Mouse (Mus musculus): Measurements from ENCODE around the gene Fam83c.

The Fam83c gene

DNA sequence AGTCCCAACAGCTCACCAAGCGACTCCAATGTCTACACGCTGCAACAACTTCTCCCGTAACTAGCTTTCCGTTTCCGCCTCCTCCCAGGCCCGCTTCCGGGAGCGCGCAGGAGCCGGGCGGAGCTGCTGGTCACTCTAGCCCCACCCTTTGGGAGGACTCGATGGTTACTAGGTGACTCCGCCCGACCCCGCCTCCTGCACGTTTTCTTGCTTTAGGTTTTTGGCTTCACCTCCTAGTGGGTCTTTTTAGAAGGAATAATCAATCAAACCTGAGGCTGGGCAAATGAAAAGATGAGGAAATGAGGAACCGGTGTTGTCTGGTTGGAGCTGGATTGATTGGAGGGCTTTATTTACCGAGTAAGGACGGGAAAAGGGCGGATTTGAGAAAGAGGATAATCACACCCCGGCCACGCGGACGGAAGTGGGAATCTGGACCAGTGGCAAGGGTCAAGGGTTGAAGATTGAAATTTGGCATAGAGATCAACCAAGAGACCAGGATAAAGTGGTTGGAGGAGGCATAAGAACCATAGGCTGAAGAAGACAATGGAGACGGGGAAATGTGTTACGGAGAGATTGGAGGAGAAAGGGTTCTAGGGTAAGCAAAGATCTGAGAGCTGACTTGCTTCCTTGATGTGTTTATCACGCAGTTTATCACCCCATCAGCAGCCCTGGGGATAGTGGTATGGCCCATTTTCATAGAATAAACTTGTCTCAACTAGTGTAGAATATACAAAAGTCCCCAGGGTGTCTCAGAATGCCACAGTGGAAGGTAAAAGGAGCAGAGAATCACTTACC, 7.8 kb downstream of the Fam83c start, which contains the start of gene Eif6:
TSS of gene Eif6 (minus strand) at position 296 of the 795 bp plus-strand sequence.
- peak; percentile 85 to 90 for DNase-seq (ENCODE audit: low spot score in 2 of 2)

DNA sequence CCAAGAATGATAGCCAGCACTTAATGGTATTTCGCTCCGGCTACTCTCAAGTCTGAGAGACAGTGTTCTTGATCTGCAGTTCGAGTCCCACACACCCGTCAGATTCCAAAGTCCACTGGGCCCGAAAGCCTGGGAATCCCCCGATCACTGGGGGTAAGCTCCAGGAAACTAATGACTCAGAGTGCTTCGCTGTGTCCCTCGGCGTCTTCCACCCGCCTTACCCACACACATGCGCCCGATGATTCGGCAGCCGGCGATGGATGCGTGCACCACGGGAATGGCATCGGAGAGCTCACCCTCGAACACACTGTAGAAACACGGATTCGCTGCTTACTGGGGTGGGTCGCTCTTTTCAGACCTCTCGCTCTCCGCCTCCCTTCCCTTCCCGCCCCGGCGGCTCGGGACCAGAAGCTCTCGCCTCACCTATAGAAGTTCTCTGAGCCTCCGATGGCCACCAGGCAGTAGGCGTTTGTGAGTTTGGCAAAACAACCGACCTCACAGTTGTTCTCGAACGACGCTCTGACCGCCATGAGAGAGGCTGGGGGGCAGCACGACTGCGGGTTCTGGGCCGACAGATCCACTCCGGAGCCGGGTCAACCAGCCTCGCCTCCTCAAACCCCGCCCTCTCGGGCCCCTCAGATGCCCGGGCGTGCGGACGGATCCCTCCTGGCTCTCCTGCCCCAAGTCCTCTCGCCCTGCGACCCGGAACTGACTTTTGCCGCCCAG, 8.6 kb downstream of the Fam83c start:
- DNase-seq (ENCODE audit: low spot score in 2 of 2), result no peak

DNA sequence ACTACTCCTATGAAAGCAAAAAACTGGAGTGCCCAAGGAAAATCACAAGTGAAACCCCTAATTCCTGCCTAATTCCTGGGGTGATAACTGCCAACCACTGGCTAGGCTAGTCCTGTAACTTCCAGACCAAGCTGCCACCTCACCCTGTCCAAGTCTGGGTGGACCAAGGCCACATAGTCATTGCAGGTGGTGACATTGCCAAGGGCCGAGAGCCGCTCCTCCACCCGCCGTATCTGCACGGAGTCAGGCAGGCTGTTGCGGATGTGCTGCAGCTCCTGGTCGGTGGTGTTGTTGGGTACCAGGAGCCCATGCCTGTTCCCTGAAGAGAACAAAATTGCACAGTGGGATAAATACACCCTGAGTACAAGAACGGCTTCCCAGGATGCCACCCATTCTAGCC, 10.9 kb downstream of the Fam83c start:
- DNase-seq (ENCODE audit: low spot score in 2 of 2), result no peak

DNA sequence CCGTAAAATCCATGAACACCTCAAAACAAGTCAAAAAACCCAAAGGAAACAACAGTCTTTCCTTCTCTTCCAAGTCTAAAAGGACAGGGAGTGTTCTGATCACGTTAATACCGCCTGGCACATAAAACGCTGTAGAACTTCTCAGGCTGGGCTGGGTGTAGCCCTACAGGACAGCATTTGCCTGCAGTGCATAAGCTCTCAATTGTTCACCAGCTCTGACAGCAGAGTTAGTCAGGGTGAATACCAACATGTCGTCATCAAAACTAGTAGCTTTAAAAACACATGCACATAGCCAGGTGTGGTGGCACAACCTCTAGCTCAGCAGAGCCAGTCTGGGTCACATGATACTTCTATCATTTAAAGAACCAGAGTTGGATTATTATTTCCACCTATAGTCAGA, 13.9 kb downstream of the Fam83c start:
- no peak for DNase-seq (ENCODE audit: low spot score in 2 of 2)

DNA sequence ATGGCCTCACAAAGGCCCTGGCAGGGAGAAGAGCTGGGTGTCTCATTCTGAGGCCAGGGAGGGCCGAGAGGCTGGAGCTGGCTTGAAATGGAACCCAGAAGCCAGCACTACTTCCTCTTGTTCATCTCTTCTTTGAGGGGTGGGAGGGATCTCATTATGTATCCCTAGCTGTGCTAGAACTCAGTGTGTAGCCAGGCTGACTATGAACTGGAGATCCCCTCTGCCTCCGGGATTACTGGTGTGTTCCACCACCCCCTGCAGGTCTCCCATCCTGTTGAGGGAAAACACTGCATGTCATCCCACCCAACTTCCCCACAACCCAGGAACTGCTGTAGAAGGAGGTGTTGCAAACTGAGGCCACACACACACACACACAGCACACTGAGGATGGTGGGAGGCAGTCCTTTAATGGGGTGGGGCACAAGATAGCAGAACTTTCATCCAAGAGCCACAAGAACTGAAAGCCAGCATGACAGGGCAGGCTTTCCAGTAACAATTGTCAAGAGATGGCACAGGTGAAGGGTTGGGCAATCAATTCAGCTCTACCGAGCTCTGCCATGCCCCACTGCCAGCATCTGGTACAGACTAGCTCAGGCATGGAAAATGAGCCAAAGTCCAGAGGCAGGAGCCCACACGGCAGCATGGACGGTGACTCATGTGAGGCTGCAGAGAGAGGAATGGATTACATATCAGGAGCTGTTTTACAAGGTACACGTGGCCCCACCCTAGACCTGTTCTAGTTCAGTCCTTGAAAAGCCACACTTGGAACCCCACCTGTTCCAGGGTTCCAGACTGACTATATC, 15.0 kb downstream of the Fam83c start:
- DNase-seq (ENCODE audit: low spot score in 2 of 2), result no peak

DNA sequence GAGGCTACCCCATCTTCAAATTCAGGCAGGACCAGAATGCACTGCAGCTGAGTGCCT, 15.4 kb downstream of the Fam83c start, which contains the start of gene BC029722:
TSS of gene BC029722 (minus strand) at position 35 of the 57 bp plus-strand sequence.
- DNase-seq (ENCODE audit: low spot score in 2 of 2), result no peak

DNA sequence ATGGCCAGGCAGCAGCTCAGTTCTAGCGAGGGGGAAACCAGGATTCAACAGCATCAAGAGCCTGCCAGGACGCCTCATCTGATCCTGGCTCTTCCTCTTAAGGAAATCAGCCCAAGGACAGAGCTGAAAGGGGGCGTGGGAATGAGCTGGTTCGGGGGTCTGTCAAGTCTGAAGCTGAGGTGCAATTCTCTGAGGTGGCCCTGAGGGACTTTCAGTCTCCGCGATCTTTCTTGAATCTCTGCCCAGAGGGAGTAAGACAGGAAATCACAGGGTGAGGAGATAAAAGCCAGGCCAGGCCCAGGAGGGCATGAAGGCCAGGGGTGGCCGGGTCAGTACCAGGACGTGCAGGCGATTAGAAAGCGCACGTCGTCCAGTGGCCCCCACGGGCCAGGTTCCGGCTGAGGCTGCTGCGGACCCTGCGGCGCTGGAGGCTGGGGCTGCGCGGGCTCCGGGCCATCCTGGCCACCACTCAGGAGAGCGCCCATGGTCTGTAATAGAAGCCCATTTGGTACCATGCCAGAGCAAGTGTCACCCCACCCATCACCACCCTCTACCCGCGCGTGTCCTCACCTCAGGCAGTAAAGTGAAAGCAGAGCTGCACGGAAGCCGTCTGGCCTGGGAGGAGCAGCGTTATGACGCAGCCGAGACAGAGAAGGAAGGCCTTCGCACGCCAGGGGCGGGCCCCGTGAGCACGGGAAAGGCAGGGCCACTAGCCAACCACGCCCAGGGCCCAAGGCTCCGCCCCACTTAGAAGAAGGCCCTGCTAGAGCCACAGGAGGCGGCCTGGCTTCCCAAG, 15.9 kb downstream of the Fam83c start:
- DNase-seq (ENCODE audit: low spot score in 2 of 2), result peak; percentile 95 to 96

DNA sequence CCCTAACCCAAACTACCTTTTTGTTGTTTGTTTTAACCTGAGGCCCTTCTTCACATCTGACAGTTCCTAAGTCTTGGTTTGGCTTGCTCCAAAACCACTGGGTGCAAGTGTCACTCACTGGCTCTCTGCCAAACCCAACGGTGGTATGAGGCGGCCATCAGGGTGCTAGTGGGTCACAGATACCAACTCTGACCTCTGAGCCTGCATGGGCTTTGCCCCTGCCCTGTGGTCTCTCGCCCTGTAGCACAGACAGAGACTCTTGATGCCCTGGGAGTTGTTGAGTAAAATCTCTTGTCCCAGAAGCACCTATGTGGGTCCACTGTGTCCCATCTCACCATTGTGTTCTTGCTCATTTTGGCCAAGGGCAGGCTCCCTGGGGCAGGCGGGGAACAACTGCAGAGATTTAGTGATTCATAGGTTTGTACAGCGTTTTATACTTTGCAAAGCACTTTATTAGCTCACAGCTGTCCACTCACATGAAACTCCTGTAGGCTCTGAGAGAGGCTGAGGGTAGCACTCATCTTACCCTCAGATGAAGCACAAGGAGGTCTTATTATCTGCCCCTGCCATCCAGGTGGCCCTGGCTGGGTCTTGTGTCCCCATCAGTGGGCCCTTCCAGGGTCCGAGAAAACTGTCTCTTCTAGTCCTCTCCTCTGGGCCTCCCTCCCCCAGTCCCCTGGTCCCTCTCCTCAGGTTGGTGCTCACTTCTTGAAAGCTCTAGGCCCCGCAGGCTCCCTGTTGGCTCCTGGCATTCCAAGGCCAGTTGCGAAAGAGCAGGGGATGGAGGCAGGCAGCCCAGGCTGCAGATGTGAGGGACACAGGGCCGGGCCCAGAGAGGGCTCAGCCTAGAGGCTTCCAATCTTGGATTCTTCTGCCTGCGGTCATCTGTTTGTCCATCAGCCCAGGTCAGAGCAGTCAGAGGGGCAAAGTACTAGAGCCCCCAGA, 17.1 kb downstream of the Fam83c start:
- DNase-seq (ENCODE audit: low spot score in 2 of 2), result no peak

DNA sequence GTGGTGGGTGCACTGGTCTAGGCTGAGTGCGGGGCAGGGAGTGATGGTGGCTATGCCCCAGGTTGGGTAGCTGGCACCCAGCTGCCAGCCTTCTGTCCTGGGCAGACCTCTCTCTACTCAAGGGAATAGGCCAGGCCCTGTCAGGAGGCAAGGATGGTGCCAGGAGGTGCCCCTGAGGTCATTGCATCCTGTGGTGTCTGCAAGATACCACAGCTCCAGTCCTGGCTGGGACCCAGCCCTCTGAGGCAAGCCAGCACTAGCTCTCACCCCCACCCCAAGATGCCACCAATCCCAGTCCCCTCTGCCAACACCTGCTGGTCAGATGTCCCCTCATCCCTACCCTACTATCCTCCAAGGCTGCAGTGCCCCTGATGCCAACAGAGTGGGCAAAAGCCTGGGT, 18.5 kb downstream of the Fam83c start:
- no peak for DNase-seq (ENCODE audit: low spot score in 2 of 2)

DNA sequence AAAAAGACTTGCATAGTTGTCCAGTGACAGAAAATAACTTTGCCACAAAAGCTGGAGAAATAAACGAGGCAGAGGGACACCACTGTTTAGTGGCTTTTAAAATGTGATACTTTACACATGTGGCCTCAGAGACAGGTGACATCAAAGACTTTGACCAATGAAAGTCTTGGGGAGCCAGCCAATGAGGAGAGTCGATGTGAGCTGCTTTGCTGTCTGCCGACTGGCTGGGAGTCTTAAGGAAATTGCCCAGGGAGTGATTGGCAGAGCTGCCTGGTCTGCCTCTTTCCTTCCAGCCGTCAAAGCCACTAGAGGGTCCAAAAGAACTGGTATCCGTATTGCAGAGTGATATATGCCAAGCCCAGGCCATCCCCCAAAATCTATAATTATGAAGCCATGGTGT, 19.8 kb downstream of the Fam83c start:
- no peak for DNase-seq (ENCODE audit: low spot score in 2 of 2)

DNA sequence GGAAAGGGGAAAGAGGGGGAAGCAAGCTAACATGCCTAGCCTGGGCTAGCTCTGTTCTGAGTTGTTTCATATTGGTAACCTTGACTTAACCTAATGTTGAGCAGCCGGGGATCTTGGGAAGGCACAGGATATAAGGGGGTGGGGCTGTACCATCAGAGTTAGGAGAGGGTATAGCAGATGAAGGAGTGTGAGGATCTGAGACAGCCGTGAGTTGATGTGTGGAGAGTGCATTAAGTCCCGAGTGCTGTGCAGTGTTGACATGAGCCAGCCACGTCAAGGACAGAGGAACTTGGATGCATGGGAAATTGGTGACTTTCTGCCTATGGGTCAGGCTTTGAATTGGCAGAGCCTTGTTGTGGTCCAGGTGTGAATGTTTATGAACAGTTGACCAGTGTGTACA, 22.0 kb downstream of the Fam83c start:
- DNase-seq (ENCODE audit: low spot score in 2 of 2), result no peak

DNA sequence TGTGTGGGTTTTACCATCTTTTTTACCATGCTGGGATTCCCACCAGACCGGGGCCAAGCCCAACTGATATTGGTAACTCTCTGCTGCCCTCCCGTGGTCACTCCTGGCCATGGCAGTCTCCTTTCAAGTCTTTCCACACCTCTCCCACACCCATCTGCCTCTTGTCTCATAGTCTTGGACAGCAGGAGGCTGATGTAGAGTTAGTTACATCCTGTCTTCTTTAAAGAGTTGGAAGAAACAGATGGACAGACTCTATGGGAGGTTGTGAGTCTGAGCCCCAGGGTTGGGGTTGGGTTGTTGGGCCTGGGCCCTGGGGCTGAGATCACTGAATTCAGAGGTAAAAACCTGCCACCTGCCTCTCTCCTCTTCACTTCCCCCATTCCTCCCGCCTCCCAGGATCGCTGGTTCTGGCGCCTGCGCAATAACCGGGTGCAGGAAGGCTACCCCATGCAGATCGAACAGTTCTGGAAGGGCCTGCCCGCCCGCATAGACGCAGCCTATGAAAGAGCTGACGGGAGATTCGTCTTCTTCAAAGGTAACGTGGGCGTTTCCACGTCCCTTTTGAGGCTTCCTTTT, 22.7 kb downstream of the Fam83c start:
- DNase-seq (ENCODE audit: low spot score in 2 of 2), result peak; percentile 74 to 92

DNA sequence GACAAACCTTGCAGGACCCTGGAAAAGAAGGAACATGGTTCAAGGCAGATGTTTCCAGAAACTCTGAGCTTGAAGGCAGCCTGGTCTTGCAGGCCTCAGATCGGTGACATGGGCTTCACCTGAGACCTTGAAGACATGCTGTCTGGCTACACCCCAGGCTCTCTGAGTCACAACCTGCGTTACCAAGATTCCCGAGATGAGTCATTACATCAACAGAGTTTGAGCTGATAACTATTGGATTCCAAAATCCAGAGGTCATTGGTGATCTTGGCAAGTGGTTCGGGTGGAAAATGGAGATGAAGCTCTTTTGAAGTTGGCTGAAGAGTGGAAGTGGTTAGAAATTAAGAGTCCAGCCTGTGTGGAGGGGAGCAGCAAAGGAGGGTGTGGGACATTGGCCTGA, 25.0 kb downstream of the Fam83c start:
- DNase-seq (ENCODE audit: low spot score in 2 of 2), result no peak

DNA sequence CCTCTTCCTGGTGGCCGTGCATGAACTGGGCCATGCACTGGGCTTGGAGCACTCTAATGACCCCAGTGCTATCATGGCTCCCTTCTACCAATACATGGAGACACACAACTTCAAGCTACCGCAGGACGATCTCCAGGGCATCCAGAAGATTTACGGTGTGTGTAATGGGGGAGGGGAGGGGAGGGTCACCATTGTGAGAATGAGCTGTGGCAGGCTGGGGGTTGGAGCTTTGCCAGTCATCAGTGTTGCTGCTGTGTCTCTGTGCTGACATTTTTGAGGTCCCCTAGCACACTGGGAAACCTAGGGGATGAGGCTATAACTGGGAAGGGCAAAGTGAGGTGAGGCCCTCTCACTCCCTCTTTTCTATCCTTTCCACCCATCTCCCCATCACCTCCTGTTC, 27.2 kb downstream of the Fam83c start:
- DNase-seq (ENCODE audit: low spot score in 2 of 2), result no peak

DNA sequence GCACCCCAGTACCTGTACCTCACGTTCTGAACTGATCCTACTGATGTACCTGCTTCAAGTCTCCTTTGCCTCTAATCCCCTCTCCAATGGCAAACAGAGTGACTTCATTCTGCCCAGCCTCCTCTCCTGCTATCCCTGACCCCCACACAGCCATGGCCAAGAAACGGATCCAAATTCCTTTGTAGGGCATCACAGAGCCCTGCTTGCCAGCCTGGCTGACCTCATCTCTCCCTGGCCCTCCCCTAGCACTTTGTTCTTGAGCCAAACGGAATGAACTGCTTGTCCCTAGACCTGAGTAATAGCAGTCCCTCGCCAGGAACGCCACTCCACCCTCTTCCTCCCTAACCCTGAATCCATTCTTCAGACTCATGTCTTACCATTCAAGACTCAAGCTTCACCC, 28.1 kb downstream of the Fam83c start:
- no peak for DNase-seq (ENCODE audit: low spot score in 2 of 2)

DNA sequence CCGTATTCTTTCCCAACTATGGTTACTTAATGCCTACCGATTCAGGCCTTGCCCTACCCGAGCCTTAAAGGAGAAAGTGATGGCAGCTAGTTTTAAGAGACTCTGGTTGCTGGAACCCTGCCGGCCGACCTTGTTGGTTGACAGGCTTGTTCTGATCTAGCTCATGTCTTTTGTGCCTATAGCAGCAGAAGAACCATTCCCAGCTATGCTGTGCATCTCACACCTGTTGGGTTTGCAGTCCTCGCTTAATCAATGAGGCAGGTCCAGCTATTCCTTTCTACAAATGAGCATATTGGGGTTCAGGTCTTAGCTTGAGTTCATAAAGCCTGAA, 28.8 kb downstream of the Fam83c start:
- no peak for DNase-seq (ENCODE audit: low spot score in 2 of 2)

DNA sequence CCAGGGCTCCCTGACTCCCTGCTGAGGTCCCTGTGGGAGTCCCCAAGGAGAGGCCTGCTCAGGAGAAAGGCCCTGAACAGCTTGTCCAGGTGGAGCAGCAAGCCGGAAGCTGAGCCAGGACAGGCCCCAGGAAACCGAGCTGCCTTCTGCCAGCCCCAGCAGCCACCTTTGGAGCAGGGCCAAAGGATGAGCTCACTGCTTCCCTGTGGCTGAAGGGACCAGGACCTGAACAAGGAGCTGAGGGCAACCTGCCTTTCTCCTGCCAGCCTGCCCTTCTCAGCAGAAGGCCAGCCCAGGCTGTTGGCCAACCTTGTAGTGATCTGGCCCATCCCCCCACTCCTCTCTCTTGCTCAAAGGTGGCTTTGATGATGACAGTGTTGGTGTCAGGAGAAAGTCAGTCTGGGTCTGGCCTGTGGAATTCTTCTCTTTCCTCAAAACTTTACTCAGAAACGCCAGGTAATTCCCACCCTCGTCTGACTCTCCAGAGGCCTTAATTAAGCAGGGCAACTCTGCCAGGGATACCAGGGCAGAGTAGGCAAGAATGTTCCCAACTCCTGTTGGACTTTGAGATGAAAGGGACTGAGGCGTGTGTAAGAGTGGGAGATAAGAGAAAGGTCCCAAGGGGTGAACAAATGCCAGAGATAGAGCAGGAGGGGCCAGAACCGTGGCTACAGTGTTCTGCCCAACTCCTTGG, 29.3 kb downstream of the Fam83c start:
- no peak for DNase-seq (ENCODE audit: low spot score in 2 of 2)

DNA sequence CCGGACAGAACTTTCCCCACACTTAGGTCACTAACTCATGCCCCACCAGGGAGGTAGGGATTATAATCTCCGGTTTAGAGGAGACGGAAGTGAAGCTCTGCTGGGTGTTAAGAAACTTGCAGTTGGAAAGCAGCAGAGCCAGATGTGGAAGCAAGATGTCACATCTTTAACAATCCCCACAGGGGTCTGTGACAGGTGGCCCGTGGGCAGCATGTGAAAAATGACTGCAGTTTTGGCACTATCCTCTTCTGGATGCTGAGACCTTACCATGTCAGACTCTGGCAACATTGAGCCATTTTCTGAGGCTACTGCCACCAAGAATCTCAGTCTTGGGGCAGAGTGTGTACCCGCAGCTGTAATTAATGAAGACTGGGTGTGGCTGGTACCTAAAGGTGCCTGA, 30.6 kb downstream of the Fam83c start:
- DNase-seq (ENCODE audit: low spot score in 2 of 2), result no peak

DNA sequence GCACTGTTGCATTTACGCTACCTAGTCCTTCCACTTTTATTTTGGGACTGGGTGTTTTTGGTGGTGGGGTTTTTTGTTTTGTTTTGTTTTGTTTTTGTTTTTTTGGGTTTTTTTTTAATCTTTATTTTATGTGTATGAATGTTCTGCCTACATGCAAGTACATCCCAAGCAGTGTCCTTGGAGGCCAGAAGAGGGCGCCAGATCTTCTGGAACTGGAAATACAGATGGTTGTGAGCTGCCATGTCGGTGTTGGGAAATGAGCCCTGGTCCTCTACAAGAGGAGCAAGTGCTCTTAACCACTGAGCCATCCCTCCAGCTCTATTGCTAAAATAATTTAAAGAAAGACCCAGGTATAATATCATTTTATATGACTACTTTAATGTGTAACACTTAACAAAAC, 31.9 kb downstream of the Fam83c start:
- no peak for DNase-seq (ENCODE audit: low spot score in 2 of 2)

DNA sequence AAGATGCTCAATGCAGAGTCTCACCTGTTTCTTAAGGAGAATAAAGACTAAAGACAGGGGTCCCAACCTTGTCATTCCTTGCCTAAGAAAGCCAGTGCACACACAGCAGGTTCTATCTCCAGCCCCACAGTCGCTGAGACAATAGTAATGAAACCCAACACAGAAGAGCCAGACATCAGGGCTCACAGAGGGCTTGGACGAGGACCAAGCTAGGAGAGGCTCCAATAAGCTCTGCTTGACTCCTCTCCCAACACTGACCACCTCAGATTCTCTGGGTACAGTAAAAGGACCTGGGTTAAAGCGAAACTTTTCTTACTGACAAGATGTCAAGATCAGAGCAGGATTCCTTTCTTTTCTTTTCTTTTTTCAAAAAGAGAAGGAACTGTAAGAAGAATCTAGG, 36.0 kb downstream of the Fam83c start:
- DNase-seq (ENCODE audit: low spot score in 2 of 2), result no peak

All from spleen, postnatal 4 days (tissue).